Mouse (Mus musculus): ENCODE measurements at regions not wholly inside any gene's neighbourhood (a gene's known extent, or its start where the extent isn't known, plus 50 kb on each side); places are given as distances from the start of the nearest gene placed in this dataset.

GRCm38 (mm10) chr5:96919149-96919548, 78.3 kb upstream of the Bmp2k start:
- no peak for TF ChIP-seq CTCF (IDR thresholded peaks at IDR 0.05; ENCODE audit: low read depth, low read length)
- no peak for TF ChIP-seq GATA1 (IDR thresholded peaks at IDR 0.05; ENCODE audit: borderline replicate concordance, low read length)
- TF ChIP-seq TAL1 (conservative IDR thresholded peaks at IDR 0.05; ENCODE audit: low read depth, low read length) = peak; percentile 96

Measured in G1E (cell line).